Mouse (Mus musculus): ENCODE data around the gene Cdkn2d. TPM values are rescaled to one million over a fixed set of nuclear protein-coding genes. Genes with fewer than 3 reads are reported as not detected.

Cdkn2d gene
- polyA plus RNA-seq (2015; fragmentation: Nextera tagmentation; extraction: Ambion mirVana), result 74.3 and 76.6 TPM in 2 replicates

GRCm38 (mm10) chr9:21291022-21291787 is at the start of gene Cdkn2d:
Cdkn2d (minus strand) TSS chr9:21291407.
- peak within 1 kb of the TSS; percentile 84 for H3K4me2 ChIP-seq (ENCODE audit: low read depth, low read length)
- ATAC-seq (peak; percentile 89), DNase-seq (peak; percentile 100)
- TF ChIP-seq CTCF (IDR thresholded peaks at IDR 0.05; ENCODE audit: low read depth) (peak; percentile 61), EP300 (IDR thresholded peaks at IDR 0.05; ENCODE audit: low read depth) (peak; percentile 80)
- H3K27ac ChIP-seq (ENCODE audit: low read depth), result peak within 1 kb of the TSS; percentile 95
- no peaks in the 10 kb centered on the region for H3K27me3 ChIP-seq (ENCODE audit: insufficient read depth, low read length)
- H3K9ac ChIP-seq (replicated peaks), result peak within 1 kb of the TSS; percentile 92
- H3K4me3 ChIP-seq (ENCODE audit: low read depth, low read length), result peak within 1 kb of the TSS; percentile 81
- WGBS (ENCODE audit: insufficient replicate concordance), result under 1% methylated on average over 44 of the region's 51 CpGs
- H3K4me1 ChIP-seq (ENCODE audit: insufficient read depth), result peaks cover 21% of the 10 kb centered on the region
- H3K36me3 ChIP-seq (replicated peaks; ENCODE audit: insufficient read depth, low read length), result peaks cover 10% of the 10 kb centered on the region
- H3K9me3 ChIP-seq (ENCODE audit: low read length), result no peaks in the 10 kb centered on the region

GRCm38 (mm10) chr9:21340411-21340810 is 49.2 kb upstream of the Cdkn2d start:
- TF ChIP-seq EP300 (IDR thresholded peaks at IDR 0.05; ENCODE audit: low read depth) (no peak), CTCF (IDR thresholded peaks at IDR 0.05; ENCODE audit: low read depth) (no peak)
- no peak for DNase-seq
- Histone ChIP-seq H3K4me1 (ENCODE audit: insufficient read depth) (no peaks in the 10 kb centered on the region), H3K27me3 (ENCODE audit: insufficient read depth, low read length) (no peaks in the 10 kb centered on the region), H3K9ac (replicated peaks) (no peak overlapping the region), H3K4me2 (ENCODE audit: low read depth, low read length) (no peak overlapping the region), H3K4me3 (ENCODE audit: low read depth, low read length) (no peak overlapping the region), H3K27ac (ENCODE audit: low read depth) (no peak overlapping the region), H3K36me3 (replicated peaks; ENCODE audit: insufficient read depth, low read length) (peaks cover 11% of the 10 kb centered on the region; the same call in 1 of the 2 replicates), H3K9me3 (ENCODE audit: low read length) (no peaks in the 10 kb centered on the region)
- ATAC-seq, result no peak
- 60% methylated on average over 4 of the region's 4 CpGs for WGBS (ENCODE audit: insufficient replicate concordance)

- TF ChIP-seq CTCF (IDR thresholded peaks at IDR 0.05; ENCODE audit: low read depth) (no peak), EP300 (IDR thresholded peaks at IDR 0.05; ENCODE audit: low read depth) (no peak)
- 62% methylated on average over 19 of the region's 20 CpGs for WGBS (ENCODE audit: insufficient replicate concordance)
- H3K27ac ChIP-seq (ENCODE audit: low read depth), result no peak overlapping the region
- peaks cover 7% of the 10 kb centered on the region; the same call in 1 of the 2 replicates for H3K36me3 ChIP-seq (replicated peaks; ENCODE audit: insufficient read depth, low read length)
- peaks cover 4% of the 10 kb centered on the region for H3K4me1 ChIP-seq (ENCODE audit: insufficient read depth)
- no peak overlapping the region for H3K4me3 ChIP-seq (ENCODE audit: low read depth, low read length)
- H3K4me2 ChIP-seq (ENCODE audit: low read depth, low read length), result no peak overlapping the region
- no peak for DNase-seq
- no peaks in the 10 kb centered on the region for H3K27me3 ChIP-seq (ENCODE audit: insufficient read depth, low read length)
- no peak overlapping the region for H3K9ac ChIP-seq (replicated peaks)
- no peaks in the 10 kb centered on the region for H3K9me3 ChIP-seq (ENCODE audit: low read length)
- no peak for ATAC-seq
These were observed 46.4 kb upstream of the Cdkn2d start for GRCm38 (mm10) chr9:21337652-21338051.

- 85% methylated on average over 8 of the region's 8 CpGs for WGBS (ENCODE audit: insufficient replicate concordance)
These were observed 45.3 kb upstream of the Cdkn2d start for GRCm38 (mm10) chr9:21336491-21336890.

GRCm38 (mm10) chr9:21335391-21335790 is 44.2 kb upstream of the Cdkn2d start:
- H3K27me3 ChIP-seq (ENCODE audit: insufficient read depth, low read length), result no peaks in the 10 kb centered on the region
- H3K4me3 ChIP-seq (ENCODE audit: low read depth, low read length), result no peak overlapping the region
- H3K4me2 ChIP-seq (ENCODE audit: low read depth, low read length), result no peak overlapping the region
- DNase-seq, result no peak
- ATAC-seq, result no peak
- no peaks in the 10 kb centered on the region for H3K9me3 ChIP-seq (ENCODE audit: low read length)
- TF ChIP-seq CTCF (IDR thresholded peaks at IDR 0.05; ENCODE audit: low read depth) (no peak), EP300 (IDR thresholded peaks at IDR 0.05; ENCODE audit: low read depth) (no peak)
- no peak overlapping the region for H3K27ac ChIP-seq (ENCODE audit: low read depth)
- H3K36me3 ChIP-seq (replicated peaks; ENCODE audit: insufficient read depth, low read length), result peaks cover 3% of the 10 kb centered on the region; the same call in 1 of the 2 replicates
- H3K4me1 ChIP-seq (ENCODE audit: insufficient read depth), result peaks cover 11% of the 10 kb centered on the region
- no peak overlapping the region for H3K9ac ChIP-seq (replicated peaks)
- WGBS (ENCODE audit: insufficient replicate concordance), result 68% methylated on average over 4 of the region's 4 CpGs

More at GRCm38 (mm10) chr9:21336491-21336890, 45.3 kb upstream of the Cdkn2d start:
- H3K4me3 ChIP-seq (ENCODE audit: low read depth, low read length), result no peak overlapping the region
- no peak for TF ChIP-seq CTCF (IDR thresholded peaks at IDR 0.05; ENCODE audit: low read depth)
- TF ChIP-seq EP300 (IDR thresholded peaks at IDR 0.05; ENCODE audit: low read depth), result no peak
- no peak for DNase-seq
- peaks cover 5% of the 10 kb centered on the region; the same call in 1 of the 2 replicates for H3K36me3 ChIP-seq (replicated peaks; ENCODE audit: insufficient read depth, low read length)
- ATAC-seq, result no peak
- peaks cover 11% of the 10 kb centered on the region for H3K4me1 ChIP-seq (ENCODE audit: insufficient read depth)
- no peaks in the 10 kb centered on the region for H3K27me3 ChIP-seq (ENCODE audit: insufficient read depth, low read length)
- H3K4me2 ChIP-seq (ENCODE audit: low read depth, low read length), result no peak overlapping the region
- H3K27ac ChIP-seq (ENCODE audit: low read depth), result no peak overlapping the region
- H3K9ac ChIP-seq (replicated peaks), result no peak overlapping the region
- H3K9me3 ChIP-seq (ENCODE audit: low read length), result no peaks in the 10 kb centered on the region

GRCm38 (mm10) chr9:21334747-21335146 is 43.5 kb upstream of the Cdkn2d start:
- no peak overlapping the region for H3K9ac ChIP-seq (replicated peaks)
- H3K4me3 ChIP-seq (ENCODE audit: low read depth, low read length), result no peak overlapping the region
- no peak overlapping the region for H3K27ac ChIP-seq (ENCODE audit: low read depth)
- TF ChIP-seq EP300 (IDR thresholded peaks at IDR 0.05; ENCODE audit: low read depth) (no peak), CTCF (IDR thresholded peaks at IDR 0.05; ENCODE audit: low read depth) (no peak)
- no peak overlapping the region for H3K4me2 ChIP-seq (ENCODE audit: low read depth, low read length)
- peaks cover 16% of the 10 kb centered on the region for H3K4me1 ChIP-seq (ENCODE audit: insufficient read depth)
- DNase-seq, result no peak
- H3K27me3 ChIP-seq (ENCODE audit: insufficient read depth, low read length), result no peaks in the 10 kb centered on the region
- no peaks in the 10 kb centered on the region for H3K36me3 ChIP-seq (replicated peaks; ENCODE audit: insufficient read depth, low read length)
- ATAC-seq, result no peak
- no peaks in the 10 kb centered on the region for H3K9me3 ChIP-seq (ENCODE audit: low read length)

All from liver, postnatal 0 days (tissue).